Mouse (Mus musculus): ENCODE results near the gene Cacna1e.

Cacna1e gene

GRCm38 (mm10) chr1:154428276-154428675 lies 456.0 kb downstream of the Cacna1e start:
- in situ Hi-C loops (cut with MboI, MseI), result no loop called here

- in situ Hi-C loops (cut with MboI, MseI), result no loop called here
Measured at GRCm38 (mm10) chr1:154418278-154418677, 466.0 kb downstream of the Cacna1e start.

- in situ Hi-C loops (cut with MboI, MseI), result no loop called here
Measured at GRCm38 (mm10) chr1:154416384-154417155, 467.7 kb downstream of the Cacna1e start.

- in situ Hi-C loops (cut with MboI, MseI), result no loop called here
Measured at GRCm38 (mm10) chr1:154415826-154416225, 468.5 kb downstream of the Cacna1e start.

- in situ Hi-C loops (cut with MboI, MseI), result no loop called here
Measured at GRCm38 (mm10) chr1:154413138-154413537, 471.2 kb downstream of the Cacna1e start.

GRCm38 (mm10) chr1:154409051-154409450 lies 475.2 kb downstream of the Cacna1e start:
- in situ Hi-C loops (cut with MboI, MseI), result no loop called here

GRCm38 (mm10) chr1:154391979-154392378 lies 492.3 kb downstream of the Cacna1e start:
- in situ Hi-C loops (cut with MboI, MseI), result no loop called here

Measured in T-helper 17 cell (primary cell).